Mouse (Mus musculus) mammary gland, adult 2 months (tissue): ENCODE results near the gene Pram1. TPM values are rescaled to one million over a fixed set of nuclear protein-coding genes. Genes with fewer than 3 reads are reported as not detected.

Experiments
- polyA plus RNA-seq: library from polyadenylated mRNA; depleted of rRNA; stranded (reverse); fragments of >200 nt; gene quantifications from 2 replicates; pipeline ENCODE4 v1.2.3, GENCODE M21; 2012; ENCODE audit warnings: low replicate concordance; rRNA removed

Gene Pram1
- 1.2 and 1.9 TPM in 2 replicates for polyA plus RNA-seq

DNA sequence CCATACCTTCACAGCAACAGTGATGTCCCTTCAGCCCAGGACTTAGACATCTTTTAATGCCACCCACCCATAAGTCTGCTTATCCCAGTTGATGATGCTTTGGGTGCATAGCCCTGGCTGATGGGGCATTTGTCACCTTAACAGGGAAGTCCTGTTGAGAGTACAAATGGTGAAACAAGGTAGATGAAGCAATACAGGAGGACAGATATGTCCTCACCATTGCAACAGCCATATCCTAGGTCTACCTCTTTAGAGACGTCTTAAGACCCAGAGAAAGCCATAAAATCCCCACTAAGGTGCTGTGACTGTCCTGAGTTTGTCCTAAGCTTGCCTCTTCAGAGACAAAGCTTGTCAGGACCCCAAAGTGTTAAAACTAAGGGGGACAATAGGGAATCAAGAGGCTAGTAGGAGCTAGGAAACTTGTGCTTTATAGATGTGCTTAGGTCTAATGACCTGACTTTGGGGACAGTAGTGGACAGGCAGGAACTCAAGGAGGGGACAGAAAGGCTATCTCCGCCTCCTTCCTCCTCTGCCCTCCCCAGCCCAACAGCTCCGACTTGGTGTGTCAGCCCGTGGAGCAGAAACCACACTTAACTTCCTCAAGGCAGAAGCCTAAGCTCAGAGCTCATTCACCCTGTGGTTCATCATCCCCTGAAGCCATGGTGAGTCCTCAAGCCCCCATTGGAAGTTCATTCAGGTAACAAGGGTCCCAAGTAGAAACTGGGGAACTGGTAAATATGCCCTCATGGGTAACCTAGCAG, at the start of gene Pram1:
TSS of gene Pram1 (plus strand) at position 541 of the 761 bp plus-strand sequence.

DNA sequence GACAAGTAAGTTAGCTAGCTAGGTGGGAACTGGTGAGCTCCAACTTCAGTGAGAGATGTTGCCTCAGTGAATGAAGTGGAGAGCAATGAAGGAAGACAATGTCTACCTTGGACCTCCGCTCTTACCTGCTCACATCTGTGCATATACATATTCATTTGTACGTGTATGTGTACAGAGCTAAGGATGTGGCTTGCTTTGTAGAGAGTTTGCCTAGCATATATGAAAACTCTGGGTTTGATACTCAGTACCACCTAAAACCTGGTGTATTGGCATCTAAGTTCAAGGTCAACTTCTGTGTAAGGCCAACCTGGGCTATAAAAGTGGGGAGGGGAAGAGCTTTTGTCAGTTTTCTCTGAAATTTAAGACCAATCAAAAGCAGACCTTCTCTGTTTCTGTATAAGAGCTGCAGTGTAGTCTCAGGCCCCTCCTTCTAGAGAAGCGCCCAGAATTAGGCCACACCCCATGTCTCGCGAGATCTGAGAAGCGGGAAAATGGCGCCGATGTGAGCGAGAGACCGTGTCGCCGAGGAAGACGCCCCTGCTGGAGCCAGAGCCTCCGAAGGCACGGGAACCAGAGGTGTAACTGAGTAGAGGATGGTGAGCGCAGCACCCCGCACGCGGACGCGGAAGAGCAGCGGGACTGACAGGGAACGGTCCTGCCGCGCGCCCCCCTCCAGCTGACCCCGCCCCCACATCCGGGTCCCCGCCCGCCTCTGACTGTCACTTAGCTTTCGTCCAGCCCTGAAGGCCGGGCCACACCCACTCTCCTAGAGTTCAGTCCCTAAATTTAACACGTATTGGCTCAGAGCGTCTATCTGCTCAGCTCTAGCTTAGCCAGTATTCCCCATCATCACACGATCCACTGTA, 9.0 kb upstream of the Pram1 start, which contains the start of gene Zfp414:
TSS of gene Zfp414 (plus strand) at position 470 of the 866 bp plus-strand sequence.

GRCm38 (mm10) chr17:33686760-33687159, 48.9 kb downstream of the Pram1 start, which contains the start of gene Hnrnpm:
Gene Hnrnpm, minus strand, starts transcription at chr17:33686860.

Other genes with a start within 250 kb of the Pram1 start
- gene Zfp101, start 243.4 kb upstream of the Pram1 start, polyA plus RNA-seq = 0.91 and 2.8 TPM in 2 replicates
- gene Actl9, start 205.2 kb upstream of the Pram1 start, polyA plus RNA-seq = 0.27 and 0.34 TPM in 2 replicates
- gene Adamts10, start 113.9 kb upstream of the Pram1 start, polyA plus RNA-seq = 73.6 and 110 TPM in 2 replicates
- gene Myo1f, start 82.3 kb upstream of the Pram1 start, polyA plus RNA-seq = 11.6 and 13.3 TPM in 2 replicates
- gene Zfp414, start 9.0 kb upstream of the Pram1 start, polyA plus RNA-seq = 77.8 and 95.4 TPM in 2 replicates
- 66.1 and 93.3 TPM in 2 replicates for gene Hnrnpm, start 48.8 kb downstream of the Pram1 start, polyA plus RNA-seq
- gene March2, start 80.6 kb downstream of the Pram1 start, polyA plus RNA-seq = 123 and 128 TPM in 2 replicates
- gene Rab11b, start 122.5 kb downstream of the Pram1 start, polyA plus RNA-seq = 393 and 399 TPM in 2 replicates
- gene Angptl4, start 143.8 kb downstream of the Pram1 start, polyA plus RNA-seq = 140 and 183 TPM in 2 replicates
- gene Kank3, start 172.5 kb downstream of the Pram1 start, polyA plus RNA-seq = 123 and 162 TPM in 2 replicates
- gene Rps28, start 186.5 kb downstream of the Pram1 start, polyA plus RNA-seq = 609 and 610 TPM in 2 replicates
- 532 and 579 TPM in 2 replicates for gene Ndufa7, start 186.5 kb downstream of the Pram1 start, polyA plus RNA-seq
- 97.5 and 125 TPM in 2 replicates for gene Cd320, start 205.0 kb downstream of the Pram1 start, polyA plus RNA-seq
- not detected in 2 replicates for gene Gm7029, start 235.8 kb downstream of the Pram1 start, polyA plus RNA-seq